Mouse (Mus musculus) CD4-positive, CD25-positive, alpha-beta regulatory T cell, adult 2 months (primary cell): Measurements from ENCODE around the gene Hvcn1.

Source experiments
- DNase-seq: peaks from one replicate; pipeline ENCODE4 v3.0.0-alpha.2; 2012; ENCODE audit warnings: low read depth, low spot score

Gene Hvcn1

GRCm38 (mm10) chr5:122267136-122267535 is 60.5 kb downstream of the Hvcn1 start:
- DNase-seq: no peak

GRCm38 (mm10) chr5:122267899-122268298 is 61.3 kb downstream of the Hvcn1 start:
- DNase-seq: peak; percentile 87

GRCm38 (mm10) chr5:122268858-122269604 is 62.4 kb downstream of the Hvcn1 start:
- no peak for DNase-seq

- DNase-seq: no peak
Observed at GRCm38 (mm10) chr5:122272821-122273220, 66.2 kb downstream of the Hvcn1 start.

GRCm38 (mm10) chr5:122274785-122275184 is 68.2 kb downstream of the Hvcn1 start:
- peak; percentile 72 for DNase-seq

GRCm38 (mm10) chr5:122278946-122279345 is 72.3 kb downstream of the Hvcn1 start:
- DNase-seq: no peak

- no peak for DNase-seq
Observed at GRCm38 (mm10) chr5:122279799-122280421, 73.3 kb downstream of the Hvcn1 start.

GRCm38 (mm10) chr5:122280422-122280826 is 73.8 kb downstream of the Hvcn1 start:
- no peak for DNase-seq

GRCm38 (mm10) chr5:122280827-122281462 is 74.3 kb downstream of the Hvcn1 start:
- peak; percentile 38 for DNase-seq

- no peak for DNase-seq
Observed at GRCm38 (mm10) chr5:122283828-122284182, 77.2 kb downstream of the Hvcn1 start.

- DNase-seq: peak; percentile 97
Observed at GRCm38 (mm10) chr5:122284183-122285028, 77.8 kb downstream of the Hvcn1 start, which contains the start of gene Pptc7. TSS of gene Pptc7 (plus strand) at chr5:122284365.

GRCm38 (mm10) chr5:122285029-122285766 is 78.6 kb downstream of the Hvcn1 start:
- peak; percentile 63 for DNase-seq

GRCm38 (mm10) chr5:122285767-122286150 is 79.2 kb downstream of the Hvcn1 start:
- peak; percentile 48 for DNase-seq

GRCm38 (mm10) chr5:122286191-122286590 is 79.6 kb downstream of the Hvcn1 start:
- peak; percentile 40 for DNase-seq

- peak; percentile 36 for DNase-seq
Observed at GRCm38 (mm10) chr5:122287026-122287425, 80.4 kb downstream of the Hvcn1 start.

- peak; percentile 84 for DNase-seq
Observed at GRCm38 (mm10) chr5:122288147-122288811, 81.7 kb downstream of the Hvcn1 start.

- peak; percentile 78 for DNase-seq
Observed at GRCm38 (mm10) chr5:122291149-122291548, 84.5 kb downstream of the Hvcn1 start.
